Mouse (Mus musculus) forelimb bud, embryonic 11.5 days (tissue): ENCODE measurements around the gene D630039A03Rik.

ENCODE experiments used
- DNase-seq: peaks from one replicate; pipeline ENCODE4 v3.0.0-alpha.2; 2012; ENCODE audit warnings: low read depth, low spot score

The D630039A03Rik gene

GRCm38 (mm10) chr4:57927464-57928205, 11.5 kb upstream of the D630039A03Rik start:
- peak; percentile 68 for DNase-seq

- no peak for DNase-seq
Observed at GRCm38 (mm10) chr4:57924556-57925071, 8.5 kb upstream of the D630039A03Rik start.

GRCm38 (mm10) chr4:57922171-57922570, 6.1 kb upstream of the D630039A03Rik start:
- DNase-seq: no peak

GRCm38 (mm10) chr4:57920522-57920921, 4.4 kb upstream of the D630039A03Rik start:
- DNase-seq: no peak

GRCm38 (mm10) chr4:57919494-57920423, 3.7 kb upstream of the D630039A03Rik start:
- DNase-seq: peak; percentile 58

GRCm38 (mm10) chr4:57916711-57917110, 614 bp upstream of the D630039A03Rik start:
- DNase-seq: no peak

GRCm38 (mm10) chr4:57915216-57915965, 706 bp downstream of the D630039A03Rik start:
- DNase-seq: no peak

GRCm38 (mm10) chr4:57914193-57915190, 1.6 kb downstream of the D630039A03Rik start:
- no peak for DNase-seq

GRCm38 (mm10) chr4:57913021-57913420, 3.1 kb downstream of the D630039A03Rik start:
- DNase-seq: no peak

GRCm38 (mm10) chr4:57908860-57909259, 7.2 kb downstream of the D630039A03Rik start:
- no peak for DNase-seq

GRCm38 (mm10) chr4:57906708-57907107, 9.4 kb downstream of the D630039A03Rik start:
- no peak for DNase-seq

GRCm38 (mm10) chr4:57904638-57905037, 11.5 kb downstream of the D630039A03Rik start:
- no peak for DNase-seq

- peak; percentile 67 for DNase-seq
Observed at GRCm38 (mm10) chr4:57904211-57904610, 11.9 kb downstream of the D630039A03Rik start.

- DNase-seq: no peak
Observed at GRCm38 (mm10) chr4:57902619-57903018, 13.5 kb downstream of the D630039A03Rik start.

GRCm38 (mm10) chr4:57901210-57901609, 14.9 kb downstream of the D630039A03Rik start:
- DNase-seq: peak; percentile 48

- no peak for DNase-seq
Observed at GRCm38 (mm10) chr4:57896631-57897030, 19.5 kb downstream of the D630039A03Rik start.

- no peak for DNase-seq
Observed at GRCm38 (mm10) chr4:57895902-57896301, 20.2 kb downstream of the D630039A03Rik start.

- no peak for DNase-seq
Observed at GRCm38 (mm10) chr4:57895140-57895539, 21.0 kb downstream of the D630039A03Rik start.

- DNase-seq: no peak
Observed at GRCm38 (mm10) chr4:57892001-57892586, 24.0 kb downstream of the D630039A03Rik start.

GRCm38 (mm10) chr4:57889773-57890172, 26.3 kb downstream of the D630039A03Rik start:
- no peak for DNase-seq
